Mouse (Mus musculus) layer of hippocampus, adult 11-12 months (tissue): Measurements from ENCODE around the gene Cdh3.

Experiments
- DNase-seq: peaks from one replicate; pipeline ENCODE4 v3.0.0; 2022; ENCODE audit warnings: low spot score

Gene Cdh3

DNA sequence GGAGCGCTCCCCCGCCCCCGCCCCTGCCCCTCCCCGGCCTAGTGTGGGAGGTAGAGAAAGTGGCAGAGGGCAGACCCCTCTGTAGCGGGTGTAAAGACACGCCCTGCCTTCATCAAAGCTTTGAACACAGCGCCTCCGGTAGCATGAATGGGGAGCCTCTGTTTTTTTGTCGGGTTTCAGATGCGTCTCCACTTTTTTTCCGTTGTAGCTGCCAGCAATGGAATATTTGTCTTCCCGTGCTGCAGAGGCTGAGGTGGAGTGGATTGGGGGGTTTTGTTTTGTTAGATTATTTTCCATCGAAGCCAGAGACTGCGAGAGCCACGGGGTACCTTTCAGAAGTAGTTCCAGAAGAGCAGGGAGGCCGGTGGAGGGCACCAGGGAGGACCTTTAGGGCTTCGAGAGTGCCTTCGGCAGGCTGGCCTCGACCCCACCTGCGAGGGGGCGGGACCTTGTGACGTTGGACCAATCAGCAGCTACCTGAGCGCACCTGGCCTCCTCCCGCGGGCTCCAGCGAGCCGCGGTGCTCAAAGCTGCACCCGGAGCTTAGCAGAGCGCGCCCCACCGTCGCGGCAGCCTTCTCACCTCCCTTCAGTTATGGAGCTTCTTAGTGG is at the start of gene Cdh3:
TSS of gene Cdh3 (plus strand) at position 527 of the 611 bp plus-strand sequence.
- no peak for DNase-seq

DNA sequence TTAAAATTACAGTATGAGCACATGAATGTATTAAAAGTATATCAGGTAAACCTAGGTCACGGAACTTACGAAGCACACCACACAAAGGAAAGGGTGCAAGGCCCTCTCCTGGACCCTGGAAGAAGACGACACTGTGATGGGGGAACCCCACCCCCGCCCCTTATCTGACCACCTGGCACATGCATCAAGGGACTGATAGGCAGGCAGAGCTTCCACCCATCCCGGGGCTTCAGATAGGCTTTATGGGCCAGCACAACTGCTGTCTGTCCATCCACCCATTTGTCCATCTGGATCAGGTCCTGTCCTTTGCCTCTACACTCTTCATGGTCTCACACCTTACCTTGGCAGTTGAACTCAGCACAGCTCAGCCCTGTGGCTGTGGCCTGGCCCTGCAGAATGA is 48.6 kb upstream of the Cdh3 start:
- DNase-seq, result no peak

DNA sequence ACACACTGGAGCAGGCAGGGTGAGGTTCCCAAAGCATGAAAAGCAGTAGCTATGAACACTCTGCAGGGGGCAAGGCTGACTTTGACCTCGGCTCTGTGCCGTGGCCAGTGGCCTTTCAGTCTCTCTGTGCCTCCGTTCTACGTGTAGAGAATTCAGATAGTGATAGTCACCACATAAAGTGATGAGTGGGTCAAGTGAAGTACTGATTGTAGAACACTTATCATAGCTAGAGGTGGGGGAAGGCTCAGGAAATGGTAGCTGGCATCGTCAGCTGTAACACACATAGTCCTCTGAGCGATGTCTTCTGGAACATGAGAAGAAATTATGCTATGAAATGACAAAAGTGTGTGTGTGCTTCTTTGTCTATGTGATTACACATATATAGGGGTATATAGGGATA is 46.9 kb upstream of the Cdh3 start:
- DNase-seq, result no peak

DNA sequence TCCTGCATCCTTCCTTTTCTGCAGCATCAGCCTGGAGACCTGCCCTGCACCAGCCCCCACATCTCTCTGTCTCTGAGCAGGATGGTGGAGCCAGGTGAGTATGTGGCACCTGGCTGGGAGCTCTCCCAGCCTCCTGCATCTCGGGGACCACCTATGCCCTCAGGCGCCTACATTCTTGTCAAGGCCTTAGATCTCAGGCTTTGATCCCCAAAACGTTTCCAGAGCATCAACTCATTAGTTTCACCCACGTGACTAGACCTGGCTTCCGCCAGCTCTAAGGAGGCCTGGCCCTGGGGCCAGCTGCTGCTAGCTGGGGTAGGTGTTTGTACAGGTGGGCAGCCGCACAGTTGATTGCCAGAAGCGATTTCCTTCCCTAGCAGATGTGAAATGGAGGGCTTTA is 41.2 kb upstream of the Cdh3 start:
- DNase-seq, result no peak

DNA sequence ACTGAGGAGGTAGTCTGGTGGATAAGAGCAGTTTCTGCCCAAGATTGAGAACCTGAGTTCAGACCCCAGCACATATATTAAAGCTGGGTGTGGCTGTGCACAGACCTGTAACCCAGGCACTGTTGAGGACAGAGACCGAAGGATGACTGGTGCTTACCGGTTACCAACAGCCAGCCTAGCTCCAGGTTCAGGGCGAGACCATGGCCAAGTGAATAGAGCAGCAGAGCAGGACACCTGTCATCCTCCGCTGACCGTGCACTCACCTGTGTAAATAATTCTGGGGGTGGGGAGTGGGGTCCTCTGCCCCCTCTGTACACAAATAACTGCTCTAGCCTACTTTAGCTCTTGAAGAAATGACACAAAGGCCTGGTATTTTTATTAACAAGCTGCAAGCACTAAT is 36.7 kb upstream of the Cdh3 start:
- DNase-seq, result no peak

DNA sequence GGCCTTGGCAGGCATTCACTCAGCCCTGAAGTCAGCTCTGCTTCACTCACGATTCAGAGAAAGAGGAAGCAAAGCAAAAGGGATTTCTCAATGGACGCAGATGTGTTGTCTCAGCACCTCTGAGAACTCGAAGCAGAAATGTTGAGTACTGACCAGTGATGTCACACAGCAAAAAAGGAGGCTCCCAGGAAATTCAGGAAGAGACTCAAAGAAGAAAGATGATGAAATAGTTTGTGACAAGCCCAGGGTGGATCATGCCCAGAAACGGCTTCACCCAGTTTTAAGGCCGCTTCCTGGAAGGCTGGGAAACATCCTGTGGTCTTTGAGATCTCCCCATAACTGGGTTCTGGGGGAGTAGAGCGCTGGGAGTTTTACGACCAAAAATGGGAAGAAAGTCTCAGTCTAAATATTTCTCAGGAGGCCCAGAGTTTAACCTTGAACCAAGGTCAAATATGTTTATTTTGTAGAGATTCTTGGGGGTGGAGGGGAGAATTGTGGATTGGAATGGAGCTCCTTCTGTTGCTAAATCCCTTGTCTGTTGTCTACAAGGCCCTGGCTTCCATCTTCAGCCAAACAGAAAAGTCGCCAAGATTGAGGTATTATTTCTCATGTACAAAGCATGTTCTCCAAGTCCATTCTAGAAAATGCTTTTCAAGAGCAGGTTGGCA is 10.5 kb upstream of the Cdh3 start, which contains the start of gene 6030452D12Rik:
TSS of gene 6030452D12Rik (plus strand) at position 505 of the 668 bp plus-strand sequence.
- DNase-seq, result peak; percentile 9

DNA sequence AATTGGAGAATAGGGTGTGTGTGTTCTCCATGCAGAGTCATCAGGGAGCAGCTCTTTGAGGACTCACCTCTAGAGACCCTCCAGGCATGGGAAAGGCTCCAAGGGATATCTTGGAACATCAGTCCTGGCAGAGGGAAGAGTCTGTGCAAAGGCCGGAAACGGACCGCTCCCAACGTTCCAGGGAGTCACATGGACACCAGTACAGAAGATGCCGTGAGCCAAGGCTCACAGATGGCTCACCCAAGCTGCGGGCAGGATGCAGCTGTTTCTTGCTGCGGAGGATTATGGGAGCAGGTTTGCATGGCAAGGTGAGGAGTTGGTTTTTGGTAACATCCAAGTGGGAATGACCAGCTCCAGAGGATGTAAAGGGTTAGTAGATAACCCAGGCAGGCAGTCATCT is 6.5 kb upstream of the Cdh3 start:
- no peak for DNase-seq

DNA sequence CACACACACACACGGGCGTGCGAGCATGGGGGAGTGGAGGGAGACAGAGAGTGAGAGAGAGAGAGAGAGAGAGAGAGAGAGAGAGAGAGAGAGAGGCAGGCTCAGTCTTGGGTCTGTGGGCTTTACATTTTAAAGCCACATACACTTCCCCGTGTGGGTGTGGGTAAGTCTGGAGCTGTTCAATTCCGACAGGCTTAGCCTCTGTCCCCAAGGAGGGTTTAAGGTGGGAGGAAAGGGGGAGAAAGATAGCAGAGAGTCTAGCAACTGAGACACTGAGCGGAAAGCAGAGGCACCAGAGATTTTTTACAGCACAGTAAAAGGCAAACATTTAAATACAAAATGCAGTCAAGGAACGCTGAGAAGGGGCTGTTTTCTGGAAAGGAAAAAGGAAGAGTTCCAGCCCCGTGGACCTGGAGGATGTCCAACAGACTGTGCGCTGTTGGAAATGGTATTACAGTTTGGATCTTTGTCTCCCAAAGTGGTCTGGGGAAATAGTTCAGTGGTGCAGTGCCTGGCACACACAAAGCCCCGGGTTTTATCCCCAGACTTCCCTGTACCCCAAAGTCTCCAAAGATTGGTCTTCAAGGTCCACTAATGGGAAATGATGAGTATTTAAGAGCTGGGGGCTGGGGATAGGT is 5.2 kb upstream of the Cdh3 start:
- no peak for DNase-seq

DNA sequence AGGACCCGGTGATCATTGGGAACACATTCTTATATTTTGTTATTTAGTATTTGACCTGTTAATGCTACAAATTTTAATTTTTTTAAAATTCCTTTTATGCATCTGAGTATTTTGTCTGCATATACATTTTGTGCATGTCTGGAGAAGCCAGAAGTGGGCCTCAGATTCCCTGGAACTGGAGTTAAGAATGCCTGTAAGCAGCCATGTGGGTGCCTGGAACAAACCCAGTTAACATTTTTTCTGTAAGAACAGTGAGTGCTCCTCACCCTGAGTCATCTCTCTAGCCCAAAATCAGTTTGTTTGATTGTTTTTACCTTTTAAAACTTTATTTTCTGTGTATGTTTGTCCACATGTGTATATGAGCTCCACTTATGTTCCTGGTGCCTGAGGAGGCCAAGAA is 4.6 kb upstream of the Cdh3 start:
- DNase-seq, result no peak

DNA sequence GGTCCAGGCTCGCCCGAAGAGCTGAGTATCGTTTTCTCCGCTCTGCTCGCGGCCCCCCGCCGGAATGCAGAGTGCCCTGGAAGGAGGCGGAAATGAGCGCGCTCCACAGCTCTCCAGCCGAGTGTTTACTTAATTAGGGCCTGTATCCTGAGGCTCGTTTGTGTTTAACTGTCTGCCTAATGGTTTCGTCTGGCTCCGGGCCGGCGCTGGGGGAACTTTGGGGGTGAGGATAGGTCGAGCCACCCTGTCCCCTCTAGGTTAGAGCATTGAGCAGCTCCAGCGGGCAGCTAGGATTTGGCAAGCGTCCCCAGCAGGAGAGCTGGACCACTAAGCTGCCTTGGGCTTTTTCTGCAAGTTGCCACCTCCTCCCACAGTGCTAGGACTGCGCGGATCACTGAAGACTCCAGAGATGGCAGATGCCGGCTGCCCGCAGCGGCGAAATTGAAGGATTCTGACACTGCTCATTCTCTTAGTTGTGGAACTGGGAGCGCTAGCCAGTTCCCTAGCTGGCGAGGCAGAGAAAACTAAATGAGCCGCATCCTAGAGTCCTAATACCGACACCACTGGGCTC is 2.8 kb upstream of the Cdh3 start:
- DNase-seq, result no peak

DNA sequence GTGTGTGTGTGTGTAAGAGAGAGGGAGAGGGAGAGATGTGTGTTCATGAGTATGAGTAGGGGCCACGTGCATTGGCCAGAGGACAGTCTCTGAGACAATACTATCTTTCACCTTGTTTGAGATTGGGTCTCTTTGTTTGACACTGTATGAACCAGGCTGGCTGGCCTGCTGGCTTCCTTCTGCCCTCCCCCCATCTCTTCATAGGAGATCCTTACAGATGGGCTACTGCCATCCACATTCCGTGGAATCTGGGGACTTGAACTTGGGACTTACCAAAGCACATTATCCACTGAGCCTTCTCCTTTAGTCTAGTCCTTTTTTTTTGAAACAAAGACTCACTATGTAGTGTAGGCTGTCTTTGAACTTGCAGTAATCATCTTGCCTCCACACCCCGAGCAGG is 2.2 kb upstream of the Cdh3 start:
- DNase-seq, result no peak

DNA sequence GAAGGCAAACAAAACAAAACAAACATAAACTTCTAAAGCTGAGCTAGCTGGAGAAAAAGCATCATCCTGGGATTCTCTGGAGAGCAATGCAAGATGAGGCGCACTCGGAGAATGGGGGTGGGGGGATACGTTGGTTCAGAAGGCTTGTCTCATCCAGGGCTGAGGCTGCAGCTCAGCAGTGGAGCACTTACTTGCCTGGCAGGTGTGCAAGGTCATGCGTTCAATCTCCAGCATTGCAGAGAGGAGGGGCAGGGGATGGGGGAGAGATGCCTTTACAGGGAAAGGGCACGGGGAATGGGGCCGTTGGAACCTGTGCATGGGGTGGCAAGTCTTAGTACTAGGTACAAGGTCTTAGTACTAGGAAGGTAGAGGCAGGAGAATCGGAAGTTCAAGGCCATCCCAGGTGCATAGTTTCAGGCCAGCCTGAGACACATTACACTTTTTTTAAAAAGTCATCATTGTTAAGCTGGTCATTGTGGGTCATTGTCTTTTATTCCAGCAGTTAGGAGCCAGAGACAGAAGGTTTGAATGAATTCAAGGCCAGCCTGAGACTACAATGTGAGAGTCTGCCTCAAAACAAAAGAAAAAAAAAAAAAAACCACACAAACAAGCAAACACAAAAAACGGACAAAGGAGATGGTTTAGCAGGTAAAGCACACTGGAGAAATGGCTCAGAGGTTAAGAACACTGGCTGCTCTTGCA is 1.5 kb upstream of the Cdh3 start:
- DNase-seq, result no peak

DNA sequence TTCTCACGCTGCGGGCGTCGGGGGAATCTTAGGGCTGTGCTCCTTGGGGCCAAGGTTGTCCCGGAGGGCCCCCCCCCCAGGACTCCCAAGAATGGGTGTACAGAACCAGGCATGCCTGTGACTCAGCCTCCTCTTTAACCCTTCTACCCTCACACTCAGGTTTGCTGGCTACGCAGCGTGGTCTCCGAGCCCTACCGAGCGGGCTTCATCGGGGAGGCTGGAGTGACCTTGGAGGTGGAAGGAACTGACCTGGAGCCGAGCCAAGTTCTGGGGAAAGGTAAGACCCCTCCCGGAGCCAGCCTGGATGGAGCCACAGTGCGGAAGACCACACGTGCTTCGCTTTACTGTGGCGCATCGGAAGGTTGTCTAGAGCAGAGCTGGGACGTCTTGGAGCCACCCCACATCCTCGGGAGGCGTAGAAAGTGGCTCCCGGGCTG is 392 bp downstream of the Cdh3 start:
- no peak for DNase-seq

DNA sequence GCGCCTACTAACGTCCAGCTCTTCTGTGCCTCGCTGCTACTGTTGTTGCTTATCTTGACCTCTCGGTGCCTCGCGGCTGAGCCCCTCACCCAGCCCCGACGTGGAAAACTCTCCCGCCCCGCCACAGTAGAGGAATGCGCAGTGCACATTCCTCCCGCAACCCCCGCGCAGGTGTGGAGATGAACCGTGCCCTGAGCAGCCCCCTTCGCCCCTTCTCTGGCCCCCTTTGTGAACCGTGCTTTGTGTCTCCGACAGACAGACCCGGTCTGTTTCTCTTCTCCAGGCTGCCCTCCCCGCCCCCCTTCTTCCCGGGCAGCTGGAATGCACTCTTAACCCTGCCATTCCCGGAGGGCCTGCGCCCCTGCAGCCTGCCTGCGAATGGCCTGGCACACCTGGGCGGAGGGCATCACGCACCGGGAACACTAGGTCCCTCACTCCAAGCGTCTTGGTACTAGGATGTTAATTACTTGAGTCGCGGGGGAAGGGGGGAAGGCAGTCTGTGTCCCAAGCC is 895 bp downstream of the Cdh3 start:
- DNase-seq, result no peak

DNA sequence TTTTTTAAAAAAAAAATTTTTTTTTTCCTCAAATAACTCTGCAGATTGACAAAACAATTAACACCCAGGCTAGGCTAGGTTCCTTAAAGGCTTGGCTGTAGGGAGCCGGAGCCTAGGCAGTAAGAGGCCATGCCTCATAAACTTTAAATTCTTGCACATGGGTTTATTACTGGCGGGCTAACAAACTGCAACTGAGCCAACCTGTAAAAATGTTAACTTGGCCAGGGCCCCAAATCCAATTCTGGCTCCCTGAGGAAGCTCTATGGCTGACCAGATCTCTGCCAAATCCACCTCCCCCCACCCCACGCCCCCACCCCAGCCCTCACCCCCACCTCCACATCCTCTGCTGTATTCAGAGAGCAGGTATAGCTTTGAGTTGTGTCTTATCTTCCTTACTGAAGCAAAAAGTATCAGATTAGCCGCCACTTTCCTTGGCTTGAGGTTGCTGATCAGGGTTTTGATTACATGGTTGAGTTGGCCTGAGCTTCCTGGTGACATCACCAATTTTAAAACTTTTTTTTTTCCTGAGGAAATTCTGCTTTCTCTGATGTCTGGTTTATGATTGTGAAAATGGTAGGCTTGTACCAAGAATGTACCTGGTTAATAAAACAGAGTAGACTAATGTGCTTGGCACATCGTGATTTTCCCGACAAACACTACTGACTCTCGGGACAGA is 1.9 kb downstream of the Cdh3 start:
- DNase-seq, result no peak

DNA sequence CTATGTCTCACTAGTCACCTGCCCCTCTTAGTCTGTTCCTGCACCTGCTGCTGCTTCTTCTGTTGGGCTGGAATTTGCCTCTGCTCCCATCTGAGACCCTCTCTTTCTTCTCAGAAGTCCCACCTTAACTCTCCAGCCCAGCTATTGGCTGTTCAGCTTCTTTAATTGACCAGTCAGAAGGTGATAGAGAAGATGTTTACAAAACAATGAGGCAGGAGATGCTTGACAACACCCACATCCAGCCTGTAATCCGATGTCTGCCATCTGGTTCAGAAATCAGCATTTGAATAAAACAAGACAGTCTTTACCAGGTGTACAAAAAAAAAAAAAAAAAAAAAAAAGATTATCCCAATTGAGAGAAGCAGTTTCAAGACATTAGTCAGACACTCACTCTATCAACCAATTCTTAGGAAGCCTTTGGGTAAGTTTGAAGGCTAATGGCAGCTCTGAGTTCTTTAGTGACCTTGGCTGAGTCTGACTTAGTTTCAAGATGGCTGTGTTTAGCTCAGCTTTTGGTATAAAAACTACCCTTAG is 5.3 kb downstream of the Cdh3 start:
- DNase-seq, result no peak

DNA sequence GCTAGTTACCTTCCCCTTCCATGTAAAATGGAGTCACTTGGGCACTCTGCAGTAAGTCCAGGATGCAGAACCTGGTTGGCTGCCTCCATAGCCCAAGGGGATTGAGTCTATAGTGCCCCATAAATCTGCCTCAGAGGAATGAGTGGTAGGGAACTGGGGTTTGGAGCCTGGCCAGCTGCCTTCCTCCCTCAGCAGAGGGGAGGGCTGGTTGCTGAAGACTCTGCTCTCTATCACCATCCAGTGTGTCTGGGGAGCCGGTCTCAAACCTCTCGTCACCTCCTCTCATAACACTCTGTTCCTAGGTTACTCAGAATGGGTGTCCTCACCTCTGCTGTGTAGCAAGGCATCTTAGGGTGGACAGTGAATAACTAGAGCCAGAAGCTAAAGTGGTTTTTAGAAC is 5.9 kb downstream of the Cdh3 start:
- DNase-seq, result no peak

DNA sequence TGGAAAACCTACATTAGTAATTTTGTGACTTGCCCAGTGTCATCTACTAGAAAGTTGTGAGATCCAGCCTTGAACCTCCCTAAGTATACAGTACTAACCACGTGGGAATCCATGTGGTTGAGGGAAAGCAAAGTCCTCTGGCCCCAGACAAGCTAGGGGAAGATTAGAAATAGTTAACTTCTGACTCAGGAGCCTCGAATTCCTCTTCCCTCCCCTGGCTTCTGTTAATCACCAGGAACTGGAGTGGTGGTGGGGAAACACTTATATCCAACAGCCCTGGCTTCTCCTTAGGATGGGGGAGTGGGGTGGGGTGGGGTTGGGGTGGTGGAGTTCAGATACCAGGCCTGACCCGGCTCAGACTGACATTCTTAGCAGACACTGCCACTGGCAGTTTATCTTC is 8.1 kb downstream of the Cdh3 start:
- DNase-seq, result no peak

DNA sequence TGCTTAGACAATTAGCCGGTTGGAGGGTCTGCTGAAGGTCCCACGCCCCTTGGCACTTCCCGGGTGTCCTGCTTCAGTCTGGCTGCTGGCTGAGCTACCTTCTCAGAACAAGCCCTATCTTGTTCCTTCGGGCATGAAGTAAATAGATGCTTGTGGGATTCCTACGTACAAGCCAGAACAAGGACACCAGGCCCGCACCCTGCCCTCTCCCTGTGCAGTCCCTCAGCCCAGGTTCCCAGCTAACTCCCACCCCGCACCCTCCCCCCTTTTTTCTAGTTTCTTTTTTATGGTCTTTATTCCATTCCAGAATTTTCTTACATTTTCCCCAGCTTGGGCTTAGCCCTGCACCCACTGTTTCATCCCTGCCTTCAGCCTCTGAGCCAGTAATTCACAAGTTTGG is 9.9 kb downstream of the Cdh3 start:
- DNase-seq, result no peak

DNA sequence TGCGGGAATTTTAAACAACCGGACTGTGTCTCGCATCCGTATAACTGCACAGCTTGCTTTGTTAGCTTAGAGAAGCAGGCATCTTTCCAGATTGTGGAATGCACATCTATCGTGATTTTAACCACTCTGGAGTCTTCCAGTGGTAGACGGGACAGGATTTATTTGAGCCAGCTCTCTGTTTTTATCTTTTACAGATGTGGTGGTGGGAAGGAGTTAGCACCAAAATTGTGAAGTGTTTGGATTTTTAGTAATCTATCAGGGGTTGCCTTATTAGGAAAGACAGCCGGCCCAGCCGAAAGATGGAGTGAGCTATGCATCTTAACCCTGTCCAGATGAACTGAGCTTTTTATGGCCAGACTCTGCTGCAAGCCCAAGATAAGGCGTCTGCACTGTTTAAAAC is 11.2 kb downstream of the Cdh3 start:
- DNase-seq, result no peak

DNA sequence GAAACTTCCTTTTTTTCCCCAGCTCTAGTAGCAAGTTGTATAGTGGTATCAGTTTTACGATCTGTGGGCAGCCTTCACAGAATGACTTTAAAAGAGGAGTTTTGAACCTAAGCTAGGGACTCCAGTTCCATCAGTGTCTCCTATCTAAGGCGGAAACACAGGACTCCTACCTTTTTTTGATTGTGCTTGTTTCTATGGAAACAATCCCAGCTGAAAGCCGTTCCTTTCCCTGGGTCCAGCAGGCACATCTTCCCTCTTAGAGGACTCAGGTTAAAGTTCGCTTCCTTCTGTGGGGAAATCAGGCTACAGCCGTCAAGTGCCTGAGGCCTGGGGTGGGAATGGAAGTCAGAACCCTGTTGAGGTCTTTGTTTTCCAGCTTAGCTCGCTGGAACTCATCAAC is 16.0 kb downstream of the Cdh3 start:
- DNase-seq, result no peak
